12 mouse cellular contexts compared by ENCODE assay signal in genomic region chr6:29079291-29079690, GRCm38 (mm10). TPM values are rescaled to one million over a fixed set of nuclear protein-coding genes. Genes with fewer than 3 reads are reported as not detected.
DNase-seq lines count a peak whose midpoint lies in the region; ATAC-seq lines count a peak whose summit lies in the region.
"Had no signal": no experiment of that assay in that cellular context is flagged by ENCODE, and none has a peak within 500 bp of the region (broad histone marks: within the 10 kb centered on the region; RNA-seq: fewer than 3 reads in every experiment).

No protein-coding gene starts in this region.

- H3K9me3 ChIP-seq in hindbrain, embryonic 13.5 days = no peaks in the 10 kb centered on the region
- no peaks in the 10 kb centered on the region for H3K9me3 ChIP-seq in hindbrain, embryonic 12.5 days (replicated peaks)

- H3K4me3 ChIP-seq in hindbrain, embryonic 13.5 days = no peak overlapping the region
- H3K4me3 ChIP-seq in hindbrain, embryonic 12.5 days = no peak overlapping the region

- 0 out of 2 replicates have a peak, but pooled peaks cover 3% of the 10 kb centered on the region for H3K27me3 ChIP-seq in hindbrain, embryonic 13.5 days
- H3K27me3 ChIP-seq in hindbrain, embryonic 12.5 days = no peaks in the 10 kb centered on the region

- DNase-seq in brain, embryonic 18.5 days (ENCODE audit: low read depth, low spot score) = peak; percentile 57
- peak; percentile 70 to 73 for DNase-seq in layer of hippocampus, adult 18-20 months (ENCODE audit: low spot score in 2 of 2)
- peak; percentile 58 to 65 for DNase-seq in left cerebral cortex, postnatal 36 days (ENCODE audit: low spot score in 2 of 2)
- DNase-seq in testis, postnatal 10 days (ENCODE audit: low spot score) = no peak
- no peak for DNase-seq in cerebellum, adult 9-11 months
- no peak for DNase-seq in Muller cell, postnatal 12 days (ENCODE audit: inconsistent ontology term)
- DNase-seq: cerebellum, adult 9-10 months; liver; thymus, postnatal 25 days had no signal

- no peaks in the 10 kb centered on the region for H3K36me3 ChIP-seq in hindbrain, embryonic 13.5 days
- H3K36me3 ChIP-seq in hindbrain, embryonic 12.5 days = no peaks in the 10 kb centered on the region

- 0 out of 2 replicates have a peak, but pooled peaks have one; percentile 26 for ATAC-seq in hindbrain, embryonic 13.5 days (ENCODE audit: low FRiP score)
- no peak for ATAC-seq in hindbrain, embryonic 12.5 days (ENCODE audit: low FRiP score)

- H3K4me2 ChIP-seq in hindbrain, embryonic 13.5 days = no peak overlapping the region
- no peak overlapping the region for H3K4me2 ChIP-seq in hindbrain, embryonic 12.5 days (replicated peaks)

- H3K9ac ChIP-seq in hindbrain, embryonic 13.5 days = no peak overlapping the region
- H3K9ac ChIP-seq in hindbrain, embryonic 12.5 days = no peak overlapping the region

- H3K27ac ChIP-seq in hindbrain, embryonic 13.5 days = peak overlapping the region; percentile 35
- no peak overlapping the region for H3K27ac ChIP-seq in hindbrain, embryonic 12.5 days

- 72% methylated on average over 4 of the region's 4 CpGs for WGBS in hindbrain, embryonic 13.5 days
- 69% methylated on average over 4 of the region's 4 CpGs for WGBS in hindbrain, embryonic 12.5 days

- H3K4me1 ChIP-seq in hindbrain, embryonic 13.5 days (replicated peaks) = no peaks in the 10 kb centered on the region
- H3K4me1 ChIP-seq in hindbrain, embryonic 12.5 days = no peaks in the 10 kb centered on the region

- intact Hi-C loops in left cerebral cortex, postnatal 36 days (cut with DNase I) = no loop called here

RNA-seq across cellular contexts. Expression of gene Lep, which starts 19.3 kb away (rescaled TPM):
- polyA plus RNA-seq in hindbrain, embryonic 13.5 days (2015; fragmentation: Nextera tagmentation; extraction: Ambion mirVana) = not detected in 2 replicates
- polyA plus RNA-seq in hindbrain, embryonic 12.5 days (2016; fragmentation: Nextera tagmentation; extraction: Ambion mirVana) = not detected in 2 replicates
- total RNA-seq in layer of hippocampus, adult 18-20 months (2021) = not detected
- not detected for total RNA-seq in left cerebral cortex, postnatal 36 days (2021)
- total RNA-seq: megakaryocyte-erythroid progenitor cell, adult 5-6 weeks had no signal

Comparison
In these comparisons a context has a peak if more than half of its experiments do, and no peak if none do; other contexts are left out.
1. DNase-seq: peak in brain, embryonic 18.5 days (single experiment), layer of hippocampus, adult 18-20 months (2 of 2) and left cerebral cortex, postnatal 36 days (2 of 2); none in testis, postnatal 10 days (single experiment), cerebellum, adult 9-11 months (single experiment) and Muller cell, postnatal 12 days (single experiment).